Mouse (Mus musculus): ENCODE results near the gene Tenm4. TPM values are rescaled to one million over a fixed set of nuclear protein-coding genes. Genes with fewer than 3 reads are reported as not detected.

Tenm4 gene
- total RNA-seq, 2 experiments from 2014 or later: 96.7 to 119 TPM

DNA sequence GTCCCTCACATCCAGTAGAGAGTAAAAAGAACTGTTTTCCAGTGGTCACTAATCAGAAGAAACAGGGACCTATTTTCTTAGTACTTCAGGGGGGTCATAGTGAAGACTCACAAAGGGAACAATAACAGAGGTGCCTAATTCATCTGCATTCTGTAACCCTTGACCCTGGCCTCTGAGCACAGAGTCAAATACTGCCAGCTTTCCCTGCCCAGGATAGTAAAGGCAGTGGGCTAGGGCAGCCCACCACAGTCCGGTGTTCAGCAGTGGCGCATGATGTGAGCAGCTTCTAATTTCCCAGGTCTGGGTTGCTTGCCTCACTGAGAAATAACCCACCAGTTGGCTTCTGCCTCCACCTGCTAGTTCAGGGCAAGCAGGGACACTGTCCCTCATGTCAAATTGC, 221.6 kb downstream of the Tenm4 start:
- no peak for DNase-seq (ENCODE audit: extremely low spot score in 1 of 2, low spot score in 1 of 2)

DNA sequence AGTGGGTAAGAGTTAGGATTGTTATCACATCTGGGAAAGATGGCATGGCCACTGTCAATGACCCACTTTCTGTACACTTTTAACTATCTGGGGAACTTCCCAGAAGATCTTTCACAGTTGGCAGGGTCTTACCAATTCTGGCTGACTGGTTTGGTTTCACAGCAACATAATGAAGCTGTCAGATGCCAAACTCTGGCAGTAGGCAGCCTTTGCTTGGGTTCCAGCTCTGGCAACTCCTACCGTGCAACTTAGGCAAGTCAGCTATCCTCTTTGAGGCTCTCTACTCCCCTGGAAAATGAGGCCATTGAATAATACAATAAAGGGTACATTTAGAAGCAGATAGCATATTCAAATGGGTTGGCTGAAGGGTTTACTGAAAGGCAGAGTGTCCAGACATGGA, 226.9 kb downstream of the Tenm4 start:
- no peak for DNase-seq (ENCODE audit: extremely low spot score in 1 of 2, low spot score in 1 of 2)

- DNase-seq (ENCODE audit: extremely low spot score in 1 of 2, low spot score in 1 of 2): no peak
Observed at GRCm38 (mm10) chr7:96400411-96400810, 229.4 kb downstream of the Tenm4 start.

GRCm38 (mm10) chr7:96406630-96407214, 235.7 kb downstream of the Tenm4 start:
- no peak for DNase-seq (ENCODE audit: extremely low spot score in 1 of 2, low spot score in 1 of 2)

GRCm38 (mm10) chr7:96408161-96408889, 237.3 kb downstream of the Tenm4 start:
- no peak for DNase-seq (ENCODE audit: extremely low spot score in 1 of 2, low spot score in 1 of 2)

DNA sequence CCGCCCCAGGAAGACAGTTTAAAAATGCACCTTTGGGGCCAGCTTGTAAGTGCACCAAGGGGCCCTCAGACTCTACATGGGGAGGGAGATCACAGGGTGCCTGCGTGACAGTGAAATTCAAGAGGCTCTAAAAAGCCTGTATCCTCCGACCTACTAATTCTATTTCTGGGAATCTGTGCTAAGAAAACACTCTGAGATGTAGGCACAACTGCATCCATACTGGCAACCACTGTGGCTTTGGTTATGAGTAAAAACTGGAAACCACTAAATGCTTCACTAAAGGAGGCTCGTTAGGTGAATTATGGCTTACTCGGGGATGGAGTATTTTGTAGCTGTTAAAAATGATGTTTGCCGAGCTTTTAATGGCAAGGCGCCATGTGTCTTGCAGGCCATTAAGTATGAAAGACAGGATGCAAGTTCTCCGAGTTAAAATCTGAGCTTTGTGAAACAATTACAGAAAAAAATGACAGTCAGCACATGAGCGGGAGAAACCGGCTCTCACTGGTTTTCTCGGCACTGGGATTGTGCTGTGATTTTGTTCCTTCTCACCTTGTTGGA, 238.4 kb downstream of the Tenm4 start:
- no peak for DNase-seq (ENCODE audit: extremely low spot score in 1 of 2, low spot score in 1 of 2)

DNA sequence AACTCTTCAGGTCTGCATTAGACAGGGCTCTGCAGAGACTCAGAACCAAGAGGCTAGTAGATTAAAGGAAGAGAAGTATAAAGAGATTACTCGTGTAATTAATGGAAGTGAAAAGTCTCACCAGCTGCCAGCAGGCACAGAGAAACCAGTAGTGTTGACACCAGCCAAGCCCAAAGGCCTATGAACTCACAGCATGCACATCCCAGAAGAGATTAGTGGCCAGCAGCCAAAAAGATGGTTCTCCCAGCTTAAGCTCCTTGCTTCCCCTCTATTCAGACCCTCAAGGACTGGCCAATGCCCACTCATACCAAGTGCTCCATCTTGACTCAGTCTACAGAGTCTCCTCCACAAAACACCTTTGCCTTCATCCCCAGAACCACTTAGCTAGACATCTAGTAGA, 242.8 kb downstream of the Tenm4 start:
- DNase-seq (ENCODE audit: extremely low spot score in 1 of 2, low spot score in 1 of 2): no peak

GRCm38 (mm10) chr7:96414290-96415055, 243.4 kb downstream of the Tenm4 start:
- DNase-seq (ENCODE audit: extremely low spot score in 1 of 2, low spot score in 1 of 2): no peak

- peak in 1 of 2 experiments; percentile 64 for DNase-seq (ENCODE audit: extremely low spot score in 1 of 2, low spot score in 1 of 2)
Observed at GRCm38 (mm10) chr7:96417251-96418004, 246.4 kb downstream of the Tenm4 start.

DNA sequence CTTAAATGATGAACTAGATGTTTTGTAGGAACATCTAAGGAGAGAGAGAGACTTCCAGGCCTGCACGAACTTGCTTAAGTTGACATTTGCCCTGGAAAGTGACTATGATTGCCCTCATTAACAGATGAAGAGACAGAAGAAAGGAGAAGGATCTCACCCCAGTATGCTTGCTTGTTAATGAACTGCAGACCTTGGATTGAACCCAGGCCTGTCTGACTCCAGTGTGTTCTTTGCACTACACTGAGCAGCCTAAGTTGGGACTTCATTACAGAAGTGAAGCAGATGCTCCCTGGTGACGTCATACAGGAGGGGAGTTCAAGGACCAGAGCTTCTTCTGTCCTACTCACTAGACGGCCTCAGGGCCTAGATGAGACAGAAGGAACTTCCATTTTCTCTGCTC, 247.1 kb downstream of the Tenm4 start:
- no peak for DNase-seq (ENCODE audit: extremely low spot score in 1 of 2, low spot score in 1 of 2)

DNA sequence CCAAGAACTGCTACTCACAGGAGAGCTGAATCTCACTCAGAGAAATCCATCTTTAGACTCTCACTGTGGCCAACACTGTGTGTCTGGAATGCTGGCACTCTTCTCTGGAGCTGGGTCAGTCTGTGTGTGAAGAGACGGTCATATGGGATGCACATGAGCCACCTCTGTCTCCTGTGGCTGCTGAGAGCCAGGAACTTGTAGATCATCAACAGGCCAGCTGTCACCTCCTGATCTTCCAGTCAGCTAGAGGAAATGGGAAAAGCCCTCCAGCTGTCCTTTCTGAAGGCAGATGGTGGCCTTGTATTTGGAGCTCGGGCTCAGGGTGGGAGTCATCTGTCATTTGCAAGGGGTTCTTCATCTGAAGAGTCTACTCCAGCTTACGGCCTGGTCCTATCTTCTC, 249.0 kb downstream of the Tenm4 start:
- no peak for DNase-seq (ENCODE audit: extremely low spot score in 1 of 2, low spot score in 1 of 2)

GRCm38 (mm10) chr7:96420926-96421605, 250.0 kb downstream of the Tenm4 start:
- no peak for DNase-seq (ENCODE audit: extremely low spot score in 1 of 2, low spot score in 1 of 2)

DNA sequence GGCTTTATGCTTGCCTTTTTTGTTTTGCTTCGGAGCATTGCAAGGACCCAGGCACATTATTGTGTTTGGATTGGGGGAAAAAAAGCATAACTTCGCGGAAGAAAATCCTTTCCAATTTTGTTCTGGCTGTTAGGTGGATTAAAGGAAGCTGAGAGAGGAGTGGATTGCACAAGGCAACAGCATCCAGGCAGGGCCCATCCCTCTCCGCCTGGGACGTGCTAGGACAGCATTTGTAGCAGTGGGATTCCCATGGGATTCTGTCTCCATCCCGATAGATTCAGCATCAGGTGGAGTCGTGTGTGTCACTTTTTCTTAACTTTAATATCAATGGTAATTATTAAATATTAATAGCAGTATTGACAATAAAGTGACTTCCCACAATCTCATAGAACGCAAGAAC, 255.9 kb downstream of the Tenm4 start:
- no peak for DNase-seq (ENCODE audit: extremely low spot score in 1 of 2, low spot score in 1 of 2)

GRCm38 (mm10) chr7:96433307-96433706, 262.3 kb downstream of the Tenm4 start:
- DNase-seq (ENCODE audit: extremely low spot score in 1 of 2, low spot score in 1 of 2): no peak

DNA sequence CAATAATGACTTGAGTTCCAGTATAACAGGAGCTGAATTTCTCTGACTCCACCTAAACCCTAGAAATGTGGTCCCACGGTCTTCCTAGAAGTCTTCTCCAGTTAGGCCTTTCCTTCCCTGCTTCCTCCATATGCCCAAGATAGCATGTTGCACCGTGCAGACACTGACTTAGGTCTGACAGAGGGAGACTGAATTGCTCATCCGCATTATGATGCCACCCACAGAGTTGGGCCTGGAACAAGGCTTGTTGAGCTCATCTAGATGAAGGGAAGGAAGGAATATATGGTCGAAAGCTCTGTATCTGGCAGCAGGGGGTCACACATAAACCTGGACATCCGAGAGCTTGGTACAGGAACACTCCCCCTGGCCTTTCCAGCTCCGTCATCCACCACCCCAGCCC, 267.3 kb downstream of the Tenm4 start:
- no peak for DNase-seq (ENCODE audit: extremely low spot score in 1 of 2, low spot score in 1 of 2)

- DNase-seq (ENCODE audit: extremely low spot score in 1 of 2, low spot score in 1 of 2): no peak
Observed at GRCm38 (mm10) chr7:96440161-96440707, 269.2 kb downstream of the Tenm4 start.

DNA sequence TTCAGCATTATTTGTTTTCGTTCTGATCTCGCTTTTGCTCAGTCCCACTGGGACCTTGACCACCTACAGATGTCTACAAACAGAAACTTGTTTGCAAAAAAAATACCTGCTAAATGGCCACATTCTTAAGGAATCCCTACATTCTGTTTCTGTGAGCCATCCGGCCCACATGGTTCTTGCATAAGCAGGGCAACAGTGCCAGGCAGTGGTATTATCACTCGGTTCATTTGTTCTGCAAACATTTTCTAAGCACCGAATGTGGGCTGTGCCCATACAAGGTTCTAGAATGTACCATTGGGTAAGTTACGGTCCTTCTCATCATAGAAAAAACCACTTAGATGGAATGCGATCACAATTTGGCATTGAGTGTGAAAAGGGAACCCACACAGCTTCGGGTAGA, 274.7 kb downstream of the Tenm4 start:
- DNase-seq (ENCODE audit: extremely low spot score in 1 of 2, low spot score in 1 of 2): no peak

- no peak for DNase-seq (ENCODE audit: extremely low spot score in 1 of 2, low spot score in 1 of 2)
Observed at GRCm38 (mm10) chr7:96447806-96448397, 276.9 kb downstream of the Tenm4 start.

GRCm38 (mm10) chr7:96455957-96456356, 284.9 kb downstream of the Tenm4 start:
- DNase-seq (ENCODE audit: extremely low spot score in 1 of 2, low spot score in 1 of 2): no peak
